Mouse (Mus musculus) retina, embryonic 14.5 days (tissue): ENCODE data around the gene Pced1b.
"Not testable (repeated sequence)": the region's sequence is repeated elsewhere in the genome, so short reads cannot be mapped to it uniquely, and the experiment has no call there.

Source experiments
- DNase-seq: peaks from one replicate; pipeline ENCODE4 v3.0.0-alpha.2; 2015; ENCODE audit warnings: low spot score

The Pced1b gene

DNA sequence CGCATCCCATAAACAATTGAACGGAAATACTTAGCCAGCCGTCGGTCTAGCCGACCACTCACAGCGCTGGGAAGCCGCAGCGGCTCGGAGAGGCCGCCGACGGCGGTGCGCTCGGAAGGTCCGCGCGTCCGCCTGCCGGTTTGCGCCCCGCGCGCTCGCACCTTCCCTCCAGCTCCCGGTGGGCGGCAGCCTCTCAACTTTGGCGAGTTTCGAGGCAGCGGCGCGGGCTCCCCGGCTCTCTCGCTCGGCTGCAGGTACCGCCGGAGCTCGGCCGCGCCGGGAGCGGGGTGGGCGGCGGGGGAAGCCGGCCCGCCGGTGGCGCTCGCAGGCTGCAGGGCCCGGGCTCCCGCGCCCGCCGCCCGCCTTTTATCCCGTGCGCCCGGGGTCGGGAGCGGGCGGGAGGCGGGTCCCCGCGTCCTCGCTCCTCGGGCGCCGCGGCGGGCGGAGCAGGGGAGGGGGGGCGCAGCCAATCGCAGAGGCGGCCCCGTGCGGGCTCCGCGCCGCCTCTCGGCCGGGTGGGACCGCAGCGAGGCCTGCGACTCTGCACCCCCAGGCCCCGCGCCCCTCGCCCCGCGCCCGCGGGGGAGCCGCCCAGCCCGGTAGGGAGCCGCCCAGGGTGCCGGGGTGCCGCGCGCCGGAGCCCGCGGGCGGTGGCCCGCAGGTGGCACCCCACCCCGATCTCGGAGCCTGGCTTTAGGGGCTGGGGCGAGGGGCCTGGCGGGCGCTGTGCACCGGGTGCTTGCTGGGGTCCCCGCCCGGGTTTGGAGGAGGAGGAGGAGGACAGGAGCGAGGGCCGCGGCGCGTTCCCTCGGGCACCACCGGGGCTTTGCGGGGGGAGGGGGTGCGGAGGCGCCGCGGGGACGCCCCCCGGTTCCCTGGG lies at the start of gene Pced1b, which contains the start of gene Amigo2:
Gene Pced1b, plus strand, starts transcription at position 197 of the 880 bp plus-strand sequence.
Gene Amigo2, minus strand, starts transcription at position 377 of the 880 bp plus-strand sequence.
- peak; percentile 72 for DNase-seq

DNA sequence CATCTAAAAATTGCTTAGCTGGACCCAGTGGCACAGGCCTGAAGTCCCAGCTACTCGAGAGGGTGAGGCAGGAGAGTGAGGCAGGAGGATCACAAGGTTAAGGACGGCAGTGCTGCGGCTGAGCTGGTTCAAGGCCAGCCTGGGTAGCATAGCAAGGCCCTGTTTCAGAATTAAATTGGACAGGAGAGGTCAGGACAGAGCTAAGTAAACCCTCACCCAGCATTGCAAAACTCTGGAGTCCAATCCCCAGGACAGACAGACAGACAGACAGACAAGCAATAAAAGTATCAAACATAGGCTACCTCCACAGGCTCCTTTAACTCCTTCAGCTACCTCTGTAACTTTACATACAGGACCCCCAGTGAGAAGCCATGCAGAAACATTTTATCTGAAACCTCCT lies 42.0 kb upstream of the Pced1b start:
- no peak for DNase-seq

DNA sequence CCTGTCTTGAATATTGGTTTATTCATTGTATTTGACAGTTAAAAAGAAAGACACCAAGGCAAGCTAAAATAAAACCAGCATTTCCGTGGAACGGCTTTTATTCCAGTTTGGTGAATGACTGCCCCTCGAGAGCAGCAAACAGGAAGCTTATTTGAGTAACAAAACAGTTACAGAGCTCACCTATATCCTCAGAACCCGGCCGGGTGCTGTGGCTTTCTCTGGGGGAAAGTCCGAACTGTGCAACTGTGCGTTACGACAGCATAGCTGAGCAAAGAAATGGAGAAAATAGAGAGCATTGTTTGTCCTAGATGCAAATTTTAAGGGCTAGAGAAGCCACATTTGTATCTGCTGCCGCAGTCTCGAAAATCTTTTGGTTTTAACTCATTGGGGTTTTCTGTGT lies 41.1 kb upstream of the Pced1b start:
- no peak for DNase-seq

DNA sequence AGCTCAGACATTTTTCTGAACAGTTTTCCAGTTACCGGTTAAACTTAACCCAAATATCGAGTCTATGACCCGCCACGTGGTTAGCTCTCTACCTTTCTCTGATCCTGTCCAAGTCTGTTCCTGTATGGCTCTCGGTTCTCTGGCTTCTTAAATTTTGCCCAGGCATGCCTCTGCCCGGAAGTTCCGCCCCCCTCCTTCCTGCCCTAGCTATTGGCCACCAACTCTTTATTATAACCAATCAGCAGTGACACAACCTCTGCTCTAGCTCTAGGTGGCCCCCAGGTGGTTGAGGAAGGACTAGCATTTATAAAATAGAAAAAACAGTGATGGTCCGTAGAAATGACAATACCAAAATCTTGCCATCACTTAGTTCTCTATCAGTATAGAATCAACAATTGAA lies 40.4 kb upstream of the Pced1b start:
- no peak for DNase-seq

DNA sequence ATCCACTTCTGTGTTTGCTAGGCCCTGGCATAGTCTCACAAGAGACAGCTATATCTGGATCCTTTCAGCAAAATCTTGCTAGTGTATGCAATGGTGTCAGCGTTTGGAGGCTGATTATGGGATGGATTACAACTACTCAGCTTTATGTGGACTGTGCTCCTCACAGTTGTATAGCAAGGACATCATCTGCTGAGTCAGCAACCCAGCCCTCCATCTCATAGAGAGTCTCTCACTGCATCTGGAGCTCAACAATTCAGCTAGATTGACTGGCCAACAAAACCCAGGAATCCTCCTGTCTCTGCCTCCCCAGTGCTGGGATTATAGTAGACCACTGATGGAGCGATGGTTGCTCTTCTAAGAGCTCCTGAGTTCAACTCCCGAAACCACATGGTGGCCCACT lies 37.2 kb upstream of the Pced1b start:
- not testable (repeated sequence) for DNase-seq

DNA sequence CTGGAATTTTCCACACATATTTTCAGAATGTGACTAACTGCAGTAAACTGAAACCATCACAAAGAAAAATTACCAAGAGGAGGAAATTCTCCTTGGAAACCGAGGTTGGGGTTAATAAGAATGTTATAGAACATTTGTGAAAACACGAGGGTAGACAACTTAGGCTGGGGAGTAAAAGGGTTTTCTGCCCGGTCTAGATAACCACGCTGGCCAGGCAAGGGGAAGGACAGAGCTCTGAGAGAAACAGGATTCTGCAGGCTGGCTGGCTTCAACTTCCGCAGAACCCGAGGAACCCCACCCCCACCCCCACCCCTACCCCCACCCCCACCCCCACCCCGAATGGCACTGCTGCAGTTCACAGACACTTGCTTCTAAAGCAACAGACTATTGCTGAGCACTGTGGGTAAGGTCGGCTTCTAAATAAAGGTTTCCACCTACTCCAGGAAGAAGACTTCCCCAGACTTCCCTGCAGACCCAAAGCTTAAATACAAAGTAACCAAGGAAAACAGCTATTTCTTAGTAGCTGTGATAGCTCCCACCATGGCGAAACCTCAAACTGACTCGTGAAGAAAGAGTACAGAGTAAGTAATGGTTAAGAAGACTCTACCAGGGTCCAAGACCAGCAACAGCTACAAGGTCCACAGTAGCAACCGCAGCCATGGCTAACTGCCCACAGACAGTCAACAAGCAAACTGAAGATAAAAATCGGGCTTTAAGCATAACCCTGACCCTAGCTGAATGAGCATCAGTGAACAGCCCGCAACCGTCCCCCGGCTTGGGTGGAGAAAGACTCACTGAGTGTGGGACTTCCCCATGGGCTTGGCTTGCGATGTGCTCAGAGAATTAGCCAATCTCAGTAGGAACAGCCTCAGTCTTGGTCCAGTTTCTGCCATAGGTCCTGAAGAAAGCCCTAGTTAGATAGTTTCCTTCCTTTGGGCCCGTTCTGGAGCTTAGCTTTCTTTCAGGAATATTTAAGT lies 34.1 kb upstream of the Pced1b start:
- no peak for DNase-seq

DNA sequence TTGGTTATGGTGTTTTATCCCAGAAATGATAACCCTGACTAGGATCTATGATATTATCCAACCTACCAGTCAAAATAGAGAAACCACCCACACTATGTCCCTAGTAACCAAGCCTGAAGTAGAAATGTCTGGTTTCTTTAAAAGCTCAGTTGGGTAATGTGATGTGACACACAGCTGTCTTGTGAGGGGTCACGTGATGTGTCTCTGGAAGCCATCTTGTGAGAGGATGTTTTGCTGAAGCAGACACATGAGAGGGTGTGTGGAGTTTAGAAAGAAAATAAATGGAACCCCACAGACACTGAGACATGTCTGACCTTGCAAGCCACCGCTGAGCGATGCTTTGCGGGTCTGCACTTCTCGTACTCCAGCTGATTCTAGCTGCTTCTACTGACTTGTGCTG lies 30.1 kb upstream of the Pced1b start:
- DNase-seq, result no peak

DNA sequence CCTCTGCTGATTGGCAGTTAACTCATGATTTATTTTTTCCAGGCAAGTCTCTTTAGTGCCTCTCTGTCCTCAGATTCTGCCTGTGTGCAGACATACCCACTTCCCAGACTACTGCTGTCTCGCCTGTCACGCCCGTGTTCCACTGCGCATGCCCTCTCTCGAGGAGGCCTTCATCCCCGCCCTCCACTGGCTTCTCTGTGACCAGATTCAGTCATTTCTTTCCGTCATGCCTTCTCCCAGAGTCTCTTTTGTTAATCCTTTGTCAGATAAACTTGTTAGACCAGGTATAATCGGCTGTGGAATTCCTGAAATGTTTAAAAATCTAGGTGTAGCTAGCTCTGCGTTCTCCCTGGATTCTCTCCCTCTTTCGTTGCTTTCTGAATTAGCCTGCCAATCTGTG lies 23.5 kb upstream of the Pced1b start:
- no peak for DNase-seq

DNA sequence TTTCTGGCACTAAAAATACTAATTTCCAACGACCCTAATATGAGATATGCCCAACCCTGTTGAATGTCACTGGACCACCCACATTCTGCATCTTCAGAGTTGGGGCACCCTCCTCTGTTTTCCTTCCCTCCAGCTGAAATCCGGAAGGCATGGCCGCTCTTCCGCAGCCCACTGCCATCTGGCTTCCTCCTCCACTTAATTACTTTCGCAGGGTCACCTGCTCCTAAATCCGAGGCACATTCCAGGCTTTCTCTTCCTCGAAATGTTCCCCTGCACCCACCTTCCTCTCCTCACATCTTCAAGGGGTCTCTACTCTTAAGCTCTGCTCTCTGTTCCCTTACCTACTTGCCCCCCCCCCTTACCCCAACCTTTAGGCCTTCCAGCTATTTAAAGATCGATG lies 22.9 kb upstream of the Pced1b start:
- no peak for DNase-seq

DNA sequence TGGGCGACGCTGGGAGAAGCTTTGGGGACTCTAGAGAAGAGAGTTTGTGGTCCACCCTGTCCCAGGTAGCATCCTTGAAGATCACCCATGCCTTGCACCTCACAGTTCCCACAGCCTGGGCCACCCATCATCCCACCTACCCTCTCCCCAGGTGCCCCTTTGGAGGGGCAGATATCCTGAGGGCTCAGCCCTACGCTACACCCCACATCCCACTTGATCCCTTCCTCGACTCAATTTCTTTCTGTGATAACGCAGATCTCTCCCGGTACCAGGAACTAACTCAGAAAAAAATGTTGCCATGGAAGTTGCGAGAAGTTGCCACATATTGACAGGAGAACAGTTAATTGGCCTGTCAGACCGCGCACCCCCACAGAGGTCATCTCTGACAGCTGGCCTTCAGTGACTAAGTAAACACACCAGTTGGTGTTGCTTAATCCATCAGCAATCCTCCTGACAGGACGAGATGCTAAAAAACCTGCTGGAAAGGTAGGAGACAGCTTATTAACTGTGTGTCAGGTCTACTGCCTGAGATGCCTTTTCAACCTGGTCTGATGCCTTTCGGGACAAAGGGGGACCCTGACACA lies 17.3 kb upstream of the Pced1b start:
- no peak for DNase-seq

DNA sequence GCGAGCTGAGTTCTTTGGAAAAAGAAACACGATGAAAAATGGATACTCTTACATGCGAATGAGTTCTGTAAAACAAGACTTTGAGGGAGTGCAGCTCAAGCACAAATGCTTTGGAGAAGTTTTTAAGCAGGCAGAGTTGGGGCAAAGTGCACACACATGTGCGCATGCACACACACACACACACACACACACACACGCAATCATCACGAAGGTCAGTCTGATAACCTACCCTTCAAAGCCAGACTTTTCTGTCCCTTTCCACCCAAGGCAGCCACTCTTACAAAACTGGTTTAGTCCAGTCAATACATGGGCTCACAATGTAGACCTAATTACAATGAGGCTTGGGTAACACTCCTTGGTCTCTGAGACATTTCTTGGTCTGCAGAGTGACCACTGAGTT lies 12.8 kb upstream of the Pced1b start:
- no peak for DNase-seq

DNA sequence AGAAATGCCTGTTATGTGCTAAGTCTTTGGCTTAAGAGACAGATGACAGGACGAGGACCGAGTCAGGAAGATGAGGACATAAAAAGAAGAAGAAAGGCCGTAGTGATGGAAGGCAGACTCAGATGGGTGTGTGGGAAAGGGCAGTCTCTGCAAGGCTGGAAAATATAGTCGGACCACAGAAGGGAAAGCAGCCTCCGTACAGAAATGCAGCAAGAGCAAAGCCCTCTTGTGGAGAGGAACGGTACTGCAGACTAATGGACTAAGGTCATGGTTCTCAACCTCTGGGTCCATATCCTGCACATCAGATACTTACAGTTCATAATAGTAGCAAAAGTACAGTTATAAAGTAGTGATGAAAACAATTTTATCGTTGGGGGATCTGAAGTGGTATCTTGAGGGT lies 11.7 kb upstream of the Pced1b start:
- peak; percentile 89 for DNase-seq

DNA sequence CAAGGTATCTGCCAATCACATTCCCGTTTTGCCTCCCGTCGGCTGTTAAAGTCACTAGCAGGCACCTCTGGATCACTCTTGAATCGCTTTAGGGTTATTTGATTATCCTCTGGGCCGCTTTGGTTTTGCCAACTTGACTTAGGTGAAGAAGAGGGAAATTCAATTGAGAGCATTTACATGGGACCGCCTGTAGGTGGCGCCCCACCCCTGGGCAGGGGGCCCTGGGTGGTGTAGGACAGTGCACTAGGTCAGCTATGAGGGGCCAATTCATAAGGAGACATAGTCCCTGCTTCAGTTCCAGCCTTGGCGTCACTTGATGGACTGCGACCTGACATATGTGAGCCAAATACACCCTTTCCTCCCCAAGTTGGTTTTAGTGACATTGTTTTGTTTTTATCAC lies 10.0 kb upstream of the Pced1b start:
- peak; percentile 43 for DNase-seq

DNA sequence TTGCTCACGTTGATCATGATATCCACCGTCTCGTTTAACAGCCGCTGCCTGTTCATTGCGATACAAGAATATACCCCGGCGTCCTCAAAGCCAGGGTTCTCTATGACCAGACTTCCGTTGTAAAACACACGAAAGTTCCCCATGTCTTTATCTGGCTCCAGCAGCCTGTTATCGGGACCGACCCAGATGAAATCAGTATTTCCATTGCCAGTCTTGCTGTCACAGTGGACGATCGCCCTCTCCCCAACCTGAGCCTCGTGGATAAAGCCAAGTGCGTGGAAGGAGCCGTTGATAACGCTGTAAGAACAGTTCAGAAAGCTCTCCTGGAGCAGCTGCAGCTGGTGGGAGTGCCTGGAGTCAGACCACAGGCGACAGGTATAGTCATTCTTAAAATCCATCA lies 1.5 kb upstream of the Pced1b start:
- no peak for DNase-seq

DNA sequence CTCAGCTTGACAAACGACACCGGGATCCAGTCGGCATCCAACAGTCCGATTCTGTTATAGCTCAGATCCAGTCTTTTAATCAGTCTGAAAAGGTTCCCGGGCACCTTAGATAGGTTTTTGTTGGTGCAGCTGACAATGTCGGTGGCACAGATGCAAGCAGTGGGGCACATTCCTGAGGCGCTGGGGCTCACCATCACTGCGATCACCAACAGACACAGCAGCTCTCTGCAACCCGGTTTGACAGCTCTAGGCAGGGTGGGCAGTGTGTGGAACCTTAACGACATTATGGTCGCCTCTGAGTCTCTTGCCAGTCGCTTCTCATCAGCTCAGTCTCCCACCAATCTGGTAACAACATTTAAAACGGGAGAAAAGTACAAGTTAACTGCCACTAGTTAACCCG lies 651 bp upstream of the Pced1b start:
- peak; percentile 35 for DNase-seq

DNA sequence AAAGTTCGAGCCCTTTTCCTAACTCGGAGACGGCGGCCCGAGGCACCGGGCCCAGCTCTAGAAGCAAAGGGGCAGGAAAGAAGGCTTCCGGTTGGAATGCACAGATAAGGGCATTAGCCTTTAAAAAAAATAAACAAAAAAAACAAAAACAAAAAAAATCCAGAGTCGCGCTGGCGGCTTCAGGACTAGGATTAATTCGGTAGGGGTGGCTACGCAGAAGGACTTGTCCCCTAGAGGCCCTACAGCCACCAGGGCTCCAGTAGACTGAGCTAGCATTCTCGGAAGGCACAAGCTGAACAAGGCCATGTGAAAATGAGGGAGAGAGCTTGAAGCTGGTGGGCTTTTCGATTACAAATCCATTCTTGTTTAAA lies 869 bp downstream of the Pced1b start:
- peak; percentile 56 for DNase-seq

DNA sequence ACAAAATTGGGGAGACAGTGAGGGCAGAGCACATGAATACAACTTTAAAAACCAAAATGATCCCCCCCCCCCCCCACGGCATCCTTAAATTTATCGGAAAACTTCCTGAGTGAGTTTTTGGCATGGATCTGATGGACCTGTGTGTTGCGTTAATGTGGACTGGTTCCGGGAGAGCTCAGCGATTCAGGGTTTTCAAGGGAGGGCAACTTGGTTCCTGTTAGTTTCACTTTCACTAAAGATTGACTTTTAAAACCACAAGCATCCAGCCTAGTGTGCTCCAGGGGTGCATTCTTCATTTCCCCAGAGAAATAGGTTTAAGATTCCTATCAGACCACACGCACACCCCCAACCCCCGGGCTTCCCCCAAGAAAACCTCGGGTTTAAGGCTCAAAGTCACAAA lies 1.4 kb downstream of the Pced1b start:
- DNase-seq, result no peak

DNA sequence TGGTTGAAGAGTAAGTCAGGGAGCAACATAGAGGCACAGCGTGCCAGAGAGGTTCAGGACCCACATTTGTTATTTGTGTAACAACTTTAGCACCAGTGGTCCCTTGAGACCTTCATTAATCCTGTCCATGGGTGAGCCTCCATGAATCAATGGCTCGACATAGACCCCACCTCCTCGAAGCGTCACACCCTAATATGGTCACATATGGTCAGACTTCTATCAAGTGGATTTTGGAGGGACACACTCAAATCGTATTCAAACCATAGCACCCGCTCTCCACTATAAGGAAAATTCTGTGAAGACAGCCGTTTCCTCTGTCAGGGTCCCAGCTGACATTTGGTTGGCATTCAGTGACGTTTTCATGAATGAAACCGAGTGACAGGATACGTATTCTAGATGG lies 2.4 kb downstream of the Pced1b start:
- DNase-seq, result no peak

DNA sequence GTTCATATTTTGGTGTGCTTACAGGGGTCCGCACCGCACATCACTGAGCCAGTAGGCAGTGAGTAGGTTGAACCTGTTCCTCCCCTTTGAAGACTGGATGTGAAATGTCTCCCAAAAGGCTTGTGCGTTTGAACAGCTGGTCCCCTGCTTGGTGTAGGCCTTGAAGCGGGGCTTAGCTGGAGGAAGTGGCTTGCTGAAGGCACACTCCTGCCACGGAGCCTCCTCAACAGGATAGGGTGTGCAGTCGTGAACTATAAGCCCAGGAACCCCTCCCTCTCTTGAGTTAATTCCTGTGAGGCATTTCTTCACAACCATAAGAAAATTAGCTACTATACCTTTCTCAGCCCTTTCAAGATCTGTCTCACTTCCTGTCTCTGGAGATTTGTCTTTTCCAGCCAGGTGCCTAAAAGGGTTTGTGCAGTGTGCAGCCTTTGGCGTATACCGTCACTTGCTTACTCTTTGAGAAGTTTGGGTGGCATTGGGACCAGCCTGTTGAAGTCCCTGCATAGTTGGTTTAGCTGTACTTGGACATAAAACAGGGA lies 5.7 kb downstream of the Pced1b start:
- no peak for DNase-seq

DNA sequence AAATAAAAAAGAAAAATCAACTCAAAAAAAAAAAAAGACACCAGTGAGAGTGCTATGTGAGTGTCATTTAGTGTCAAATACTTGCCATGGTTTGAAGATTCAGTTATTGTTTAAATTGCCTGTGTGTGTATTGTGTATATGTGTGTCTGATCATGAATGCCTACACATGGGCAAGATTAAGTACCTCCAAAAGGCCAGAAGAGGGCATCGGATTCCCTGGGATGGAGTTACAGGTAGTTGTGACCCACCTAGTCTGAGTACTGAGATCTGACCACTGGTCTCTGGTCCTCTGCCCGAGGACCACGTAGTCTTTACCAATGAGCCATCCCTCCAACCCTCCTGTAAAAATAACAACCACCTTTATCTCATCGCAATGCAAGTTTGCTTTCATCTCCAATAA lies 7.5 kb downstream of the Pced1b start:
- no peak for DNase-seq

DNA sequence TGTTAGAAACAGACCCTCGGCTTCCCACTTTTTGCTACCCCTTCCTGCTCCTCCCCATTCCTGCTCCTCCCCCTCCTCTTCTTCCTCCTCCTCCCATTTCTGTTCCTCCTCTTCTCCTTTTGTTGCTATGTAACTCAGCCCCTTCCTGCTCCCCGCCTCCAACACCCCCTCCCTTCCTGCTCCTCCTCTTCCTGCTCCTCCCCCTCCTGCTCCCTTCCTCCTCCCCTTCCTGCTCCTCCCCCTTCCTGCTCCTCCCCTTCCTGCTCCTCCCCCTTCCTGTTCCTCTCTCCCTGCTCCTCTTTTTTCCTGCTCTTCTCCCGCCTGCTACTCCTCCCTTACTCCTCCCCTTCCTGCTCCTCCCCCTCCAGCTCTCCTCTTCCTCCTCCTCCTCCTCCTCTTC lies 8.9 kb downstream of the Pced1b start:
- no peak for DNase-seq

DNA sequence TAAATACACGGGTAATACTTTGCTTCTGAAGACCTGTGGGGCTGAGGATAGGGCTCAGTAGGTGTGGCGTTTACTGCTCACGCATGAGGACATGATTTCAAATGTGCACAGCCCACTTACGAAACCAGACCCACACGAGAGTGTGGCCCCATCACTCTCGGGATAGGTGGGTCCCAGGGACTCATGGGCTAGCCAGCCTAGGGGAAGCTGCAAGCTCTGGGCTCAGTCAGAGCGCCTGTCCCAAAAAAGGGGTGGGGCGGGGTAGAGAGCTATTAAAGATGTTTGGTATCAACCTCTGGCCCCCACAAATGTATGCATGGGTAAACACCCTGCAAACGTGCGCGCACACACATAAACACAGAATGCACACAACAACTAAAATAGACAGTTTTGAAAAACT lies 9.5 kb downstream of the Pced1b start:
- no peak for DNase-seq
